Mouse (Mus musculus) forebrain, embryonic 11.5 days (tissue): ENCODE data around the gene Clptm1. TPM values are rescaled to one million over a fixed set of nuclear protein-coding genes. Genes with fewer than 3 reads are reported as not detected.

Experiments used
- ATAC-seq: fragments of 200-750 bp; cut with Nextera tagmentation; replicated peaks from 2 replicates; pipeline ENCODE4 v1.8.0; 2017; ENCODE audit warnings: moderate TSS enrichment; ENCODE audit not compliant: low FRiP score
- DNase-seq: peaks from one replicate; pipeline ENCODE4 v3.0.0-alpha.2; 2017; ENCODE audit warnings: low spot score
- H3K27ac ChIP-seq: fragments of 300-500 bp; sonication (generic); 2 replicates; pipeline ENCODE4 v1.5.1; 2014; ENCODE audit warnings: low read depth, low read length
- H3K27me3 ChIP-seq: fragments of 300-500 bp; sonication (generic); 2 replicates; pipeline ENCODE4 v1.6.1; 2014; ENCODE audit warnings: mild to moderate bottlenecking, low read length, mixed read lengths; ENCODE audit not compliant: control insufficient read depth, insufficient read depth
- H3K36me3 ChIP-seq: fragments of 300-500 bp; sonication (generic); 2 replicates; pipeline ENCODE4 v1.6.1; 2014; ENCODE audit warnings: mild to moderate bottlenecking, low read length, moderate library complexity, mixed read lengths; ENCODE audit not compliant: control insufficient read depth, insufficient read depth
- H3K4me1 ChIP-seq: fragments of 300-500 bp; sonication (generic); replicated peaks from 2 replicates; pipeline ENCODE4 v1.6.1; 2014; ENCODE audit warnings: low read length, mixed read lengths; ENCODE audit not compliant: control insufficient read depth, insufficient read depth
- H3K4me2 ChIP-seq: fragments of 300-500 bp; sonication (generic); 2 replicates; pipeline ENCODE4 v1.6.1; 2014; ENCODE audit warnings: low read depth, mild to moderate bottlenecking, low read length, moderate library complexity, mixed read lengths; ENCODE audit not compliant: severe bottlenecking
- H3K4me3 ChIP-seq: fragments of 300-500 bp; sonication (generic); 2 replicates; pipeline ENCODE4 v1.5.1; 2014; ENCODE audit warnings: low read depth, low read length
- H3K9ac ChIP-seq: fragments of 300-500 bp; sonication (generic); 2 replicates; pipeline ENCODE4 v1.6.1; 2014; ENCODE audit warnings: low read length
- H3K9me3 ChIP-seq: fragments of 300-500 bp; sonication (generic); 2 replicates; pipeline ENCODE4 v1.6.1; 2016; ENCODE audit warnings: low read length, mixed read lengths; ENCODE audit not compliant: control insufficient read depth
- WGBS: fragments of 180-500 bp; shearing (Covaris S2); extraction: QIAGEN DNeasy Blood & Tissue Kit; methylation state at CpG from one replicate; pipeline ENCODE4 v1.1.7; 2014; 5-methylcytosine and 5-hydroxymethylcytosine counted together
- polyA plus RNA-seq: library from polyadenylated mRNA; unstranded; fragments of >200 nt; fragmentation: Nextera tagmentation; extraction: Ambion mirVana; gene quantifications from 2 replicates; pipeline ENCODE4 v1.2.1, GENCODE M21; 2014

The Clptm1 gene
- polyA plus RNA-seq, 1 experiment from 2014 or later: 89.1 TPM

DNA sequence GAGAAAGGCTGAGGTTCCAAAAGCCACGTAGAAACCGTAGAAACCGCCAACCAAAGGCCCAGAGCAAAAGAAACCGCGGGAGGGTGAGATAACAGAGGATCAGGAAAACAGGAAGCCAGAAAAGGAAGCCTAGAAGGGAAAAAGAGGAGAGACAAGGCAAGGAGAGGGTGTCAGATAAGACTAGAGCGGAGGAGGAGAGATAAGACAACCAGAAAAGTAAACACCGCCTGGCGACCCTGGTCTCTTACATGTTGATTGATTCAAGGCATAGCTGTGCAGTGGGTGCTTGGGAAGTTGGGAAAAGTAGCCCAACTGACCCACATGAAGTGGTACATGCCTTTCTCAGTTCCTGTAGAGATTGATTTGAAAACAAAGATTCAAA is 30.4 kb upstream of the Clptm1 start:
- 60% methylated on average over 8 of the region's 8 CpGs for WGBS
- DNase-seq: no peak
- no peak overlapping the region for H3K4me2 ChIP-seq

GRCm38 (mm10) chr7:19694336-19695212 is 29.7 kb upstream of the Clptm1 start:
- Histone ChIP-seq H3K9me3 (no peaks in the 10 kb centered on the region; the same call in 1 of the 2 replicates), H3K4me1 (peaks cover 5% of the 10 kb centered on the region; the same call in 1 of the 2 replicates), H3K4me2 (no peak overlapping the region), H3K27ac (no peak overlapping the region), H3K4me3 (no peak overlapping the region), H3K9ac (no peak overlapping the region), H3K36me3 (no peaks in the 10 kb centered on the region; the same call in 1 of the 2 replicates), H3K27me3 (no peaks in the 10 kb centered on the region)
- ATAC-seq (no peak), DNase-seq (no peak)
- 87% methylated on average over 10 of the region's 10 CpGs for WGBS

More for the DNA sequence above, 30.4 kb upstream of the Clptm1 start:
- no peak overlapping the region for H3K27ac ChIP-seq
- H3K27me3 ChIP-seq: no peaks in the 10 kb centered on the region
- H3K4me3 ChIP-seq: no peak overlapping the region
- H3K9me3 ChIP-seq: no peaks in the 10 kb centered on the region; the same call in 1 of the 2 replicates
- ATAC-seq: no peak
- H3K4me1 ChIP-seq: peaks cover 5% of the 10 kb centered on the region; the same call in 1 of the 2 replicates
- H3K9ac ChIP-seq: no peak overlapping the region
- H3K36me3 ChIP-seq: no peaks in the 10 kb centered on the region; the same call in 1 of the 2 replicates

DNA sequence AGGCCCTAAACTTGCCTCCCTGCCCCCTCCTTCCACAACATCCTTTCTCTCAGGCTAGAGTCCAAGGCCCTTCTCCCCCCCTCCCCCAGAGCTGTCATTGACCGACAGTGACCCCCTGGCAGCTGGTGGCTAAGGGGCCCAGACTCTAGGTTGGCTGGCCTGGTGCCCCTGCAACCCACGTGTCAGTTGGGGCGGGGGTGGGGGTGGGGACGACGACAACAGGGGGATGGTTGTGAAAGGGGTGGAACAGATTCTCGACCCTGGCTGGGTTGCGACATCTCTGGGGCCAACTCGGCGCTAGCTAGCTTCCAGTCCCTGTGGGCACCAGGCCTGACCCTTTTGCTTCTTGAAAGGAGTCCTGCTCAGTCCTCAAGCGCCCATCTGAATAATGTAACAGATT is 28.6 kb upstream of the Clptm1 start:
- no peaks in the 10 kb centered on the region; the same call in 1 of the 2 replicates for H3K9me3 ChIP-seq
- H3K27me3 ChIP-seq: no peaks in the 10 kb centered on the region
- no peak overlapping the region for H3K9ac ChIP-seq
- H3K4me1 ChIP-seq: 0 out of 2 replicates have a peak, but pooled peaks cover 4% of the 10 kb centered on the region
- WGBS: 39% methylated on average over 10 of the region's 10 CpGs
- ATAC-seq (no peak), DNase-seq (no peak)
- H3K27ac ChIP-seq: no peak overlapping the region
- H3K4me3 ChIP-seq: no peak overlapping the region
- H3K36me3 ChIP-seq: no peaks in the 10 kb centered on the region; the same call in 1 of the 2 replicates
- no peak overlapping the region for H3K4me2 ChIP-seq

DNA sequence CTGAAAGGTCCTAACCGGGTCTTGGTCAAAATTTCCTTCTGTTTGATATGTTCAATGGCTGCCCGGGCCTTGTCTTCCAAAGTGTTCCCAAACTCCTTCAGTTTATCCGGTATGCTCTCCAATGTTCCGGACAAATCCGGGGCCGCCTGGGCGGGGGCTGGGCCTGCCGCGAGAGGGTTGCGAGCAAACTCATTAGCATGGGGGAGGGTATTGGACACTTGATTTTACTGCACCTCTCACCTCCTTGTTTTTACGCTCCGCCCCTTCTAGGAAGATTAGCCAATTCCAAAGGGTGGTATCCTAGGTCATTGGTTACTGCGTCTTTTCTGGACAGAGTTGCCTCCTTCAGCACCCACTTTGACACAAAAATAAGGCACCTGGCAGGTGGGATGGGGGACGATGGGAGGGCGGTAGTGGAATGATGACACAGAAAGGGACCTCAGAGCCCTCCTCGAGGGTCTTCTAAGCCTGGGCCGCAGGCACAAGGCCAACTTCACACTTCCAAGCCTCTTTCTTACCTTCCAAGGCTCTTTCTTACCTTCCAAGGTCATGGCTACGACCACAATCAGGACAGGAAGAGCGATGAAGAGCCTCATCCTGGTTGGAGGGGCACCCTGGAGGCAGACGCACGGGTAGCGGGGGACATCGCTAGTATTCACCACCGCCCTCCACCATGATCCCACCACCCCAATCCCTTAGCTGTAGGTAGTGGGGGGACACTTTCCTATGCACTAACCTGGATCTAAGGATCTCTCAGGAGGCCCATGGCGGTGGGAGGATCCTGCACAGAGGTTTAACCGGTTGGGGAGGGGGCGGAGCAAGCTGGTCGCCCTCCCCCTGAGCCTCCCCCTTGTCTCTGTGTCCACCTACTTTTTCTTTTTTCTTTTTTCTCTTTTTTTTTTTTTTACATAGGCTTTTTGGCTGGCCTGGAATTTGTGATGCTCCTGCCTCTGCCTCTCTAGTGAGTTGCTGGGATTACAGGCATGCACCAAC is 27.3 kb upstream of the Clptm1 start, which contains the start of gene Apoc1:
TSS of gene Apoc1 (minus strand) at position 788 of the 993 bp plus-strand sequence.
- H3K36me3 ChIP-seq: no peaks in the 10 kb centered on the region; the same call in 1 of the 2 replicates
- H3K4me2 ChIP-seq: no peak within 1 kb of the TSS
- no peaks in the 10 kb centered on the region for H3K27me3 ChIP-seq
- ATAC-seq (no peak), DNase-seq (no peak)
- no peaks in the 10 kb centered on the region for H3K4me1 ChIP-seq
- no peak within 1 kb of the TSS for H3K9ac ChIP-seq
- no peak within 1 kb of the TSS for H3K27ac ChIP-seq
- no peak within 1 kb of the TSS for H3K4me3 ChIP-seq
- WGBS: 44% methylated on average over 28 of the region's 28 CpGs
- no peaks in the 10 kb centered on the region; the same call in 1 of the 2 replicates for H3K9me3 ChIP-seq

DNA sequence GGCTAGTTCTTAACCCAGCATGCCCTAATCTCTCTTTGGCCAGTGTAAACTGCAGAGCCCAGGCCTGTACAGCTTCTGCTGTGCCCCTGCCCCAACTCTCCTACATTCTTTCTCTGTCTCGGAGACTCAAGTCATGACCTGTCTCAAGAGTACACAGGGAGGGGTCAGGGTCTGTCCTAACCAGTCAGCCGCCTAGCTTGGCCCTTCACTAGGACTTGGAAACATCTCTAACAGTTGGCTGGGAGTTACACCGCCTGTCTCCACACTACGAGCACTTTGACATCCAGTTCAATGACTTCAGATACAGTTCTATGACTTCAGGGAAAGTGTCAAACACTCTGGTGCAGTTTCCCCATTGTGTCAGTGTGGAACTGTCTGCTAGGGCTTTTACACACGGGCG is 26.6 kb upstream of the Clptm1 start:
- H3K4me3 ChIP-seq: no peak overlapping the region
- ATAC-seq (no peak), DNase-seq (no peak)
- H3K27ac ChIP-seq: no peak overlapping the region
- no peaks in the 10 kb centered on the region for H3K9me3 ChIP-seq
- no peak overlapping the region for H3K4me2 ChIP-seq
- 84% methylated on average over 6 of the region's 6 CpGs for WGBS
- no peaks in the 10 kb centered on the region for H3K27me3 ChIP-seq
- no peak overlapping the region for H3K9ac ChIP-seq
- H3K36me3 ChIP-seq: no peaks in the 10 kb centered on the region; the same call in 1 of the 2 replicates
- no peaks in the 10 kb centered on the region for H3K4me1 ChIP-seq

- DNase-seq (no peak), ATAC-seq (no peak)
- Histone ChIP-seq H3K4me3 (no peak overlapping the region), H3K9me3 (no peaks in the 10 kb centered on the region), H3K27ac (no peak overlapping the region), H3K27me3 (no peaks in the 10 kb centered on the region), H3K4me2 (no peak overlapping the region), H3K9ac (no peak overlapping the region), H3K4me1 (no peaks in the 10 kb centered on the region), H3K36me3 (no peaks in the 10 kb centered on the region)
- WGBS: 89% methylated on average over 4 of the region's 4 CpGs
Observed at GRCm38 (mm10) chr7:19690845-19691244, 26.0 kb upstream of the Clptm1 start.

DNA sequence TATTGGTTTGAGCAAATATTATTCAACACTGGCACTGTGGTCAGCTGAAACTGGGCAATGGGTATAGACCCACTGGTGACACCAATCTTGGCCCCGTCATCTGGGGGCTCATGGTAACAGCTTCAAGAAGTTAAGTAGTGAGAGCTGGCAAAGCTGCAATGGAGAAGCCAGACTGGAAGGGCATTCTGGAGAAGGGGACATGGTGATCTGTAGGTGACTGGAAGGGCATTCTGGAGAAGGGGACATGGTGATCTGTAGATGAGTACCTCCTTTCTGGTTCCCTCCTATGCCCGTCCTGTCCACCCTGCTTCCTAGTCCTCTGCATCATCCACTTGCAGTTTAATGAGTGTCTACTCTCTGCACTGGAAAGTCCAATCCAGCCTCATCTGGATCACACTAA is 23.8 kb upstream of the Clptm1 start:
- ATAC-seq: no peak
- WGBS: 94% methylated on average over 2 of the region's 2 CpGs

DNA sequence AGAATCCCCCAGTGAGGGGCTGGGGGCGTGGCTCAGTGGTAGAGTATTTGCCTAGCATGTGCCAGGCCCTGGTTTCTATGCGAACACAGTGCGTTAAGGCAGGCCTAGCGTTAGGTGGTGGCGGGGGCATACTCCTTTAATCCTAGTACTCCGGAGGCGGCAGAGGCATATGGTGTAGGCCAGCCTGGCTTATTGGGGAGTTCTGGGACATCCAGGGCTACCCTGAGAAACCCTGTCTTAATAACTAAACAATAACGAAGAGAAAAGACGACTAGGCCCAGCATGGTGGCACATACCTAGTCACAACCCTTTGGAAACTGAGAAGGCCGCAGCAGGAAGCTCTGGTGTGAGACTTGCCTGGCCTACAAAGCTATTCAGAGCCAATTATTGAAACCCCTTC is 23.3 kb upstream of the Clptm1 start:
- WGBS: 94% methylated on average over 10 of the region's 10 CpGs
- DNase-seq (no peak), ATAC-seq (no peak)
- Histone ChIP-seq H3K36me3 (no peaks in the 10 kb centered on the region), H3K4me2 (no peak overlapping the region), H3K9me3 (no peaks in the 10 kb centered on the region), H3K27me3 (no peaks in the 10 kb centered on the region), H3K9ac (no peak overlapping the region), H3K27ac (no peak overlapping the region), H3K4me3 (no peak overlapping the region), H3K4me1 (no peaks in the 10 kb centered on the region)

More for the DNA sequence above, 23.8 kb upstream of the Clptm1 start:
- no peak for DNase-seq
- Histone ChIP-seq H3K4me3 (no peak overlapping the region), H3K36me3 (no peaks in the 10 kb centered on the region), H3K9me3 (no peaks in the 10 kb centered on the region), H3K4me1 (no peaks in the 10 kb centered on the region), H3K27me3 (no peaks in the 10 kb centered on the region), H3K4me2 (no peak overlapping the region), H3K27ac (no peak overlapping the region), H3K9ac (no peak overlapping the region)
